Mouse (Mus musculus) cerebellum, postnatal 4 days (tissue): ENCODE data around the gene Vil1.
"Not testable (repeated sequence)": the region's sequence is repeated elsewhere in the genome, so short reads cannot be mapped to it uniquely, and the experiment has no call there.

Experiments
- DNase-seq, 2 experiments: peaks; one replicate each; pipeline ENCODE4 v3.0.0; 2022; ENCODE audit warnings: low spot score in 2 of 2, mixed read lengths in 1 of 2

Gene Vil1

DNA sequence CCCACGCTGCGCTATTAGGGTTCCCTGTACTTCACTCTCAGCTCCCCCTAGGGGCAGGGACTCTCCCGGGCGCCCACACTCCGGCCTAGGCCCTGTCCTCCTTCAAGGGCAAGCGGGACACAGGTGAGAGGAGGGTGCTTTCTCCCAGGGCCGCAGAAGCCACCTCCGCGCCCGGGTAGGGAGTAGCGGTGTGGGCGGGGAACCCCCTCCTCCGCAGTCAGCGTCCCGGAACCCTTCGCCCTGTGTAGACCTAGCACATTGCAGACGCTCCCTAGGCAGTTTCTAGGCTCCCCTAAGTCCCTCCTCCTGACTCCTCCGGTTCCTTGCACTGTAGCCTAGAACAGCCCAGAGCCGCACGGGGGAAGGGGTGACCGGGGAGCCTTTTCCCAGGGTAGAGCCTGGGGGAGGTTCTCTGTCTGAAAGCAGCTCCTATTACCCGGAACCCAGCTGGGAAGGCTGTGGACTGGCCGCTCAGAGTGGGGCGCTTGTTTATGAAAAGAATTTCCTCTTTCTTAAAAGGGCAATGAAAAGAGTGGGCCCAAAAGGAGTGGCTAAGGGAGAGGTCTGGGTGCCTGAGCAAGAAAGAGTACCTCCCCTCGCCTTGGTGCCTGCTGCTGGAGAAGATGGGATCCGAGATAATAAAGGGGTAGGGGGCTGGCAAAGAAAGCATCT, 22.3 kb upstream of the Vil1 start:
- peak; percentile 77 to 81 for DNase-seq

DNA sequence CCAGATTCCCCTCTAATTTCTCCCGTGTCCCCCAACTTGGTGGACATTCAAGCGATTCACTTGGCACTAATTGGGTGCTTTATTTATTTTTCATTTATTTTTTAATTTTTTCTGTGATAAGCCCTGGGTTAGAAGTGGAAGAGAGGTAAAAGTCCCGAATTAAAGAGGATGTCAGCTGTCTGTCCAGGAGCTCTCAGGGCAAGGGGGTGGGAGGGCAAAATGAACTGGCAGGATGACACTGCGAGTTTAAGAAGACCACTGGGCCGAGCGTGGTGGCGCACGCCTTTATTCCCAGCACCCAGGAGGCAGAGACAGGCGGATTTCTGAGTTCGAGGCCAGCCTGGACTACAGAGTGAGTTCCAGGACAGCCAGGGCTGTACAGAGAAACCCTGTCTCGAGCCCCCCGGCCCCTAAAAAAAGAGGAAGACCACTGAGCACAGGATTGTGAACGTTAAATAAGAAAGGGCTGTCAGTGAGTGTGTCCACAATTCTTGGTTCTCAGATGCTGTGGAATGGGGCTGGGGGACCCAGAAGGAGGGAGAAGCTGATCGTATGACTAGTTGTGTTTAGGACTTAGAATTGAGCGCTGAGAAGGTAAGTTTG, 21.7 kb upstream of the Vil1 start:
- no peak for DNase-seq

DNA sequence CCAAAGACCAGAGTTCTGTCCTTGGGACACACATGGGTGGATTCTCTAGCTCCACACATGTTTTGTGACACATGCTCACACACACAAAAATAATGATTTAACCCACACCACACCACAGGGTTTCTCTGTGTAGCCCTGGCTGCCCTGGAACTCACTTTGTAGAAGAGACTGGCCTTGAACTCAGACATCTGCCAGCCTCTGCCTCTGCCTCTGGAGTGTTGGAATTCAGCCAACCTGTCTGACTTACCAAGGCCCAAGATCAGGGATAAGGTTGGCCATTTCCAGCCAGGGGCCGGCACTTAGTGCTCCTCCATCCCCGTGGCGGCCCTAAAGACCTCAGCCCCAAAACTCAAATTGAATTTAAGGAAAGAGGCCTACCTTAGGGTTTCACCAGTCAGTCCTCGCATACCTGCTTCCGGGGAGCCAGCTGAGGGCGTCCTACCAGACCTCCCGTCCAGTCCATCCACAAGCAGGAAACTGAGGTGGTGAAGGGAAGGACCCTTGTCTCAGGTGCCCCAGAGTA, 20.7 kb upstream of the Vil1 start:
- no peak for DNase-seq

DNA sequence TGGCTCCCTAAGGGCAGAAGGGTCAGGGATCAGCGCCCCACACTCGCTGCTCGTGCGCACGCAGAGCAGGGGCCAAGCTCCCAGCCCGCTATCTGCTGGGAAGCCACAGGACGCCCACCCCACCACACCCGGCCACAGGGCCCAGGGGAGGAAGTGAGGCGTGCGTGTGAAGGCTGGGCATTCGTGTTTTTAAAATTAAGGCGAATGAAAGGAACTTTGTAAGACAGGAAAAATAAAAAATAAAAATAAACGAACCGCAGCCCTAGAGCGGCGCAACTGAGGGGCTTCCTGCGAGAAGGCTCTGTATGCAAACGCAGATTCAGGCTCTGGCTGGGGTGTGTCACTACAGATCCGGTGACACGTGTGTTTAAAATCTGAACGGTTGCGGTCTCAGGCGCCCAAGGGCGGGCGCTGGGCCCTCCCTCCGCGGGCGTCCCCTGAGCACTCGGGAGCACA, 19.3 kb upstream of the Vil1 start:
- no peak for DNase-seq

DNA sequence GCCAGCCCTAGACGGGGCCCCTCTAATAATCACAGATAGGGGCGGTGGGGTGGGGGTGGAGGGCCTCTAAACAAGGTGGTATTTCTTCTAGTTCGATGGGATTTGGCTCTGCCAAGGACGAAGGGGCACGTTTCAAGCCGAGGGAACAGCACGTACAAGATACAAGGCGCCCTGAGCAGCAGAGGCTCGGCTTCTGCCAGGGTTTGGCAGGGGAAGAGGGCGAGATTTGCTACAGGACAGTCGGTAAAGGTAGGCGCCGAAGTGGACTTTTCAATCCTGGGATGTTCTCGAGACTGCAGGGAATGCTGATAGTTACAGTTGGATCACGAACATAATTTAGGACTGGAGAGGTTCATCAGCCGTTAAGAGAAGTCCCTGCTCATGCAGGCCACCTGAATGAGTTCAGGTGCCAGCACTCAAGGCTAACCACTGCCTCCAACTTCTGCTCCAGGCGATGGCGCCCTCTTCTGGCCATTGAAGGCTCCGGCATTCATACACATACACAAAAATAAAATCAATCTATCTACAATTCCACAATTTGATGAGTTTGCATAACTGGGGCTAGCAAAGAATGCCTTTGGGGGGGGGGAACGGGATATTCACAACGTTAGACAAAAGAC, 18.8 kb upstream of the Vil1 start:
- peak in 1 of 2 experiments; percentile 41 for DNase-seq

DNA sequence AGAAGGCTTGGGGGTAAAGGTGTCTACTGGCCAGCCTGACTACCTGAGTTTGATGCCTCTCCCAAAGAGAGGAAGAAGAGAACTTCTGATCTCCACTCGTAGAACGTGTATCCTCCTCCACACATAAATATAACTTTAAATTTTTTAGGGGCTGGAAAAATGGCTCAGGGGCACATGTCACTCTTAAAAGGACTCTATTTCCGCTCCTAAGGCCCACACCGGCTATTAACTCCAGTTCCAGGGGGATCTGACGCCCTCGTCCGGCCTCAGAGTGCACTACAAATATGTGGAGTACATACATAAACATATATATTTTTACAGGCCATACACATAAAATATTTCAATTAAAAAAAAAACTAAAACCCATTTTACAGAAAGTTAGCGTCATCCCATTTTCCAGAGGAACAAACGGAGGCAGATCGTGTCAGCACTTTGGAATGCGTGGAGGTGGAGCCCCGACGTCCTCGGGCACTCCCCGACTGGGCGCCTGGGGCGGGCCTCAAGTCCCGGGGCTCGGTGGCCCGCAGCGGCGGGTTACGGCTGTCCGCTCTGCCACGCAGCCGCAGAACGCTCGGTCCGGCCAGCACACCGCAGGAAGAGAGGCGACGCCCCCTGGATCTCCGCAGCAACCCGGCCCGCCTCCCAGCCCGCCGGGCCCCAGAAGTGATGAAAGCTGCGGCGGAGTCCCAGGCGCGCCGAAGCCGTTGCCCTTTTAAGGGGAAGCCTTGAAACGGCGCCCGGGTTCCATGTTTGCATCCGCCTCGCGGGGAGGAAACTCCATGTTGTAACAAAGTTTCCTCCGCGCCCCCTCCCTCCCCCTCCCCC, 18.0 kb upstream of the Vil1 start, which contains the start of gene Ctdsp1:
Ctdsp1 (plus strand) TSS at position 586 of the 825 bp plus-strand sequence.
- peak; percentile 86 to 91 for DNase-seq

DNA sequence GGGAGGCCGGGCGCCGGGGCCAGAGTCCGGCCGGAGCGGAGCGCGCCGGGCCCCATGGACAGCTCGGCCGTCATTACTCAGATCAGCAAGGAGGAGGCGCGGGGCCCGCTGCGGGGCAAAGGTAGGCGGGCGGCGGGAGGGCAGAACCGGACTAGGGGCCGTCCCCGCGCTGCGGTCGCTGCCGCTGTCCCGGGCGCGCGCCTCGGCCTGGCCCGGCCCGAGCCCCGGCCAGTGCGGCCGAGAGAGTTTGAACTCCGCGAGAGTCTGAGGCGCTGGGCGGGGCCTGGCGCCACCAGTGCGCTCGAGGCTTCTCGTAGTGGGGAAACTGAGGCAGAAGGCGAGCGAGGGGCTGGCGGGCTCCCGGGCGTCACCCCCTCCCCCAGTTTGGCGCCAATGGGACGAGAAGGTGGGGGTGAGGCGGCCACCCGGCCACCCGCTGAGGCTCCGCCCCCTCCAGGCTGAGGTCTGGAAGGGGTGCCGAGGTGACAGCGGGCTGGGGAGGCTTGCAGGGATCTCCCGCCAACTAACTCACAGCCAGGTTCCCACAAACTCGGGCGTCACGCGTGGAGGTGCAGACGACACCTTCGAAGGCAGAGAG, 17.2 kb upstream of the Vil1 start:
- DNase-seq: peak in 1 of 2 experiments; percentile 52

DNA sequence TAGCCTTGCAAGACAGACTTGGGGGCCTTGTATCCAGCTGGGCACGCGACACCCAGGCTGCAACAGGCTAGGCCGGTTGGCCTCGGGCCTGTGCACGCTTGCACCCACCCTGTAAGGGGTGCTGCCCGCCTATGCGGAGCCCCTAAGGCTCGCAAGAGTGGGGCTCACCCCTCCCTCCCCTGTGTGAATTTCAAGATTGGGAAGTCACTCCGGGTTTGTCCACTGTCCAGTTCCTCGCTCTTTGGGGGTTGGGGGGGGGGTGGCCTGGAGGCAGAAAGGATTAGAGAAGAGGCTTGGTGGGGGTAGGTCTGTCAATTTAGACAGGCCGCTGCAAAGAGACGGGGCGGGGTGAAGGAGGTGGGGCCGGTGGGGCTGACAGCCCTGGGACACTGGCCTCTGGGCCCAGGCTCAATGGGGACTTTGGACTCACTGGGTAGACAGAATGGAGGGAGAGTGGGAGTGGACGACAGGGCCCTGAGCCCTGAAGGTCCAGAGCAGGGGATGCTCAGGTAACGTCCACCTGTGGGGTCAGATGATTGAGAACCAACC, 16.7 kb upstream of the Vil1 start:
- no peak for DNase-seq

DNA sequence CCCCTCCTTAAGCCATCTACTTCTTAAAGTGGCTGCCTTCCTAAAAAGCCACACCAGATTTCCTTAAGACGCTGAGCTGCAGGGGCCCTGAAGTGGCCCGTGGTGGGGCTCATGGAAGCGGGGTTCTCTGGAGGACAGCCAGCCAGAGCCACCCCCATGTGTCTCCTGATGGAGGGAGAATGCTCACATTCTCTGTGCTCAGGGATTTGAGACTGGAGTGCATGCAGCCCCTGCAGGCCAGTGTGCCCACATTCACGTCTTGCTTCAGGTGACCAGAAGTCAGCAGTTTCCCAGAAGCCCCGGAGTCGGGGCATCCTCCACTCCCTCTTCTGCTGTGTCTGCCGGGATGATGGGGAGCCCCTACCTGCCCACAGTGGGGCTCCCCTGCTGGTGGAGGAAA, 16.2 kb upstream of the Vil1 start:
- no peak for DNase-seq

DNA sequence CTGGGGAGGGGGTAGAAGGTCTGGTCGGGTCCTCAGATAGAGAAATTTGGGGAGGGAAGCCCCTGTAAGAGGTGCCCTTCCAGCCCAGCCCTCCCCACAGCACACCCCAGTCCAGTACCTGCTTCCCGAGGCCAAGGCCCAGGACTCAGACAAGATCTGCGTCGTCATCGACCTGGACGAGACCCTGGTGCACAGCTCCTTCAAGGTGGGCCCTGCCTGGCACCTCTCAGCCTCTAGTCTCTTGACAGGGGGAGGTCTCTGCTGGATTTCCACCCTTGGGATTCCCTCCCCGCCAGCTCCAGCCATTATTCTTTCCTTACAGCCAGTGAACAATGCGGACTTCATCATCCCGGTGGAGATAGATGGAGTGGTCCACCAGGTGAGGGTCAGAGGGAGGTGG, 15.5 kb upstream of the Vil1 start:
- DNase-seq: no peak

DNA sequence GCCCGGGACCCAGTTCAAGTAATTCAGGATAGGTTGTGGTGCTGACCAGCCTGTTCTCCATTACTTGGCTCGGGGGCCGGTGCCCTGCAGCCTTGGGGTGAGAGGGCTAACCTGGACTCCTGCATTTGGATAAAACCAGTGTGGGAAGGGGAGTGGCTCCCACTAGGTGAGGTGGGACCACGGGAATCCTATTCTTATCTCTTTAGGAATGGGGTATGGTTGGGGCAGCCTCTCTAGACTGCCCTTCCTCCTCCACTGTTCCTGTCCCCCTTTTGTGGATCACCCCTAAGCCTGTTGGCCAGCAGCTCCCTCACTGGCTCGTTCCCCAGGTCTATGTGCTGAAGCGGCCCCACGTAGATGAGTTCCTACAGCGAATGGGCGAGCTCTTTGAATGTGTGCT, 14.9 kb upstream of the Vil1 start:
- DNase-seq: no peak

DNA sequence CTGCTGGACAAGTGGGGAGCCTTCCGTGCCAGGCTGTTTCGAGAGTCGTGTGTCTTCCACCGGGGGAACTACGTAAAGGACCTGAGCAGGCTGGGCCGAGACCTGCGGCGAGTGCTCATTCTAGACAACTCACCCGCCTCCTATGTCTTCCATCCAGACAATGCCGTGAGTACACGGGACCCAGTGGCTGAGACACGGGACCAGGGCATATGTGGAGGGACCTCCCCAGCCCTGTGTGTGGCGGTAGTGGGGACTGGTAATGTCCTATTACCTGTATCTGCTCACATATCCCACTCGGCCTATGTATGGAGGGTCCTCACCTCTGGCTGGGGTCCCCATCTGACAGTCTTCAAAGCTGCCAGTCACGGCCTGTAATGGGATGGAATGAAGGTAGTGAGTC, 14.3 kb upstream of the Vil1 start:
- DNase-seq: no peak

DNA sequence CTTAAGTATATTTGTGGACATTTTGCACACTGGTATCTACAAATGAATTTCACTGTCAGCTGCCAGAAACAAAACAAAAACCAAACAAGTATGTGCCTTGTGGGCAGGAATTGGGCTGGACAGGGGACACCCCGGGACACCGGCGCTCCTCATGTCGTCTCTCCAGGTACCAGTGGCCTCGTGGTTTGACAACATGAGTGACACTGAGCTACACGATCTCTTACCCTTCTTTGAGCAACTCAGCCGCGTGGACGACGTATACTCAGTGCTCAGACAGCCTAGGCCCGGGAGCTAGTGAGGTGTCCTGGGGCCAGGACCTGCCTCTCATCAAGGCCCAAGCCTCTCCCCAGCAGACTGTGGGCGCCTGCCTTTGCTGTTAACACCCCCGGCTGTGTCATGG, 13.9 kb upstream of the Vil1 start:
- DNase-seq: no peak

DNA sequence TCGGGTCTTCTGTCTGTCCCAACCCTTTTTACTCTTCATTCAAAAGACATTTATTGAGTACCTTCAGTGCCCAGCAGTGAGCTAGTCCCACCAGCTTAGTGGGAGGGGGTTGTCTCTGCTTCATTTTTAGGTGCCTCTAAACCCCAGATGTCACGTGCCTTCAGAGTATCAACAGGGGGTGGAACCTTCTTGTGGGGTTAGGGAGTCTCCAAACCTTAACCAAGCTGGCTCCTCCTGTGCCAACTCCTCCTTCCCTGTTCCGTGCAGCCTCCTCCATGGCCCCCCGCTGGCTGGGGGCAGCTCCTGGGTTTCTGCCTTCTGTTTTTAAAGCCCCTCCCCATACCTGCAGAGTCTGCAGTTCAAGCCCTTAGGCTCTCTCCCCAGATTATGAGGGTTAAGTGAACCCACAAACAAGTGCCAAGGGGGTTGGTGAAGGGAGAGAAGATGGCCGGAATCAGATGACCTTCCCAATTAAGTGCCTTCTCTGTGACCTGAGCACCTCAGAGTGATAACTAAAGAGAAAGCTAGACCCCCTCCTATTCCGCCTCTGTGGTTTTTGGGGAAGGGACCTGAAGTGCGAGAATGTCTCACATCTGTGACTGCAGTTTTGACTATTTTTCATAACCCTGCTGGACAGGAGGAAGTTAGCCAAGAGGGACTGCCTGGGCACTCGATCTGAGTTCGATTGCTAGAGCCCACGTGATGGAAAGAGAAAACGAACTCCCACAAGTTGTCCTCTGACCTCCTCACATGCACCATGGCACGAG, 12.5 kb upstream of the Vil1 start:
- not testable (repeated sequence) for DNase-seq

DNA sequence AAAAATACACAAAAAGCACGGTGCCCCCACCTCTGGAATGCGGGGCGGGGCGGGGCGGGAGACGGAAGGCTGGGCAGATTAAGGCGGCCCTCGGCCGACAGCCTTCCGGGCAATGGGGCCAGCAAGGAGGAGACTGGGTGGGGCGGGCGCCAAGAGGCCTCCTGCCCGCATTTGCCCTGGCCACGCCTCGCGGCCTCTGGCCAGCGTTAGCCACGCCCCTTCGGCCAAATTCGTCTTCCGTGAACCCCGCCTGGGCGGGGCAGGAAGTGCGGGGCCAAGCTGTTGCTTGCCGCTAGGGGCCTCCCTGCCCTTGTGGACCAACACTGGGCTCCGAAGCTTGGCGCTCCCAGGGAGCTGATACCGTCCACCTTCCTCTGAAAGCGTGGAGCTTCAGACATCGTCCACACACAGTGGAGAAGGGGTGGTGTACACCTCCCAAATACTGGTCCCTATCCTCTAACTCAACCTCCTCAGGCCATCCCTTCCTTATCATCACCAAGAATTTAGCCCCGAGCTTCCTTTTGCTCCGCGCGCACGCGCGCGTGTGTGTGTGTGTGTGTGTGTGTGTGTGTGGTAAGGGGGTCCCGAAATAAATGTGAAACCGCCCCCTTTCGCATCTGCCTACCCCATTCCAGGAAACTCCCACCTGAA, 11.8 kb upstream of the Vil1 start:
- DNase-seq: peak; percentile 86 to 93

DNA sequence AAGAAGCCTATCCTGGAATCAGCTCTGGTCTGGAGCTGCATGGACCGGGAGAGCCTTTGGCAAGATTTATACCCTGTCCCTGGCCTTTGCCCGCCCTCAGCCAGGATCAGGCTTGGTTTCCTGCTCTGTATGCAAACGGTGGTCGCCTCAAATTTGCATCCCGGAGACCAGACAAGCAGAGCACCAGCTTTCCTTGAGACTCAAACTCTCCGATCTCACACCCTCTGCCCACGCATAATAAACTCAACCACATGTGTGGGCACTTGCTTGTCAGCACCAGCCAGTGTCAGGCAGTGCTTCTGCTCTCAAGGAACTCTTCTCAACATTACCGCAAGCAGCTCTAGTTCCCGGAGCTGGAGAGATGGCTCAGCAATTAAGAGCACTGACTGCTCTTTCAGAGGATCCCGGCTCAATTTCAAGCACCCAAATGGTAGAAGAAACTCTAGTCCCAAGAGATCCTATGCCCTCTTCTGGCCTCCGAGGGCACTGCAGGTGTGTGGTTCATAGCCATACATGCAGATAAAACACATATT, 11.2 kb upstream of the Vil1 start:
- peak in 1 of 2 experiments; percentile 73 for DNase-seq

DNA sequence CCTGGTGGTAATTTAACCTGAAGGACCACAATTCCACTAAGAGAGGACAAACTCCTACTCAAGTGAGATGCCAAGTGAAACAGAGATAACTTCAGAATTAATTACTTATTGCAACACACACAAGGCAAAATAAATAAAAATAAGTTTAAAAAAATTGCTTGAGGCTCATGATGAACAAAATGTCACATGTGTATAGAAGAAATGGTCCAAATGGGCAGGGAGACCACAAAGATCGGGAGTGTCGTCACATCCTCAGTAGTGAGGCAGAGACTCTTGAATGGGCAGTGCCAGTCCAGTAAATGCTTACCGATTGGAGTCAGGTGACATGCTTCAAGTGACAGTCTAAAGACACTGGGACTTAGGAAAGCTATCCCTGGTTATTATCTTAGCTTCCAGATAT, 8.6 kb upstream of the Vil1 start:
- no peak for DNase-seq

DNA sequence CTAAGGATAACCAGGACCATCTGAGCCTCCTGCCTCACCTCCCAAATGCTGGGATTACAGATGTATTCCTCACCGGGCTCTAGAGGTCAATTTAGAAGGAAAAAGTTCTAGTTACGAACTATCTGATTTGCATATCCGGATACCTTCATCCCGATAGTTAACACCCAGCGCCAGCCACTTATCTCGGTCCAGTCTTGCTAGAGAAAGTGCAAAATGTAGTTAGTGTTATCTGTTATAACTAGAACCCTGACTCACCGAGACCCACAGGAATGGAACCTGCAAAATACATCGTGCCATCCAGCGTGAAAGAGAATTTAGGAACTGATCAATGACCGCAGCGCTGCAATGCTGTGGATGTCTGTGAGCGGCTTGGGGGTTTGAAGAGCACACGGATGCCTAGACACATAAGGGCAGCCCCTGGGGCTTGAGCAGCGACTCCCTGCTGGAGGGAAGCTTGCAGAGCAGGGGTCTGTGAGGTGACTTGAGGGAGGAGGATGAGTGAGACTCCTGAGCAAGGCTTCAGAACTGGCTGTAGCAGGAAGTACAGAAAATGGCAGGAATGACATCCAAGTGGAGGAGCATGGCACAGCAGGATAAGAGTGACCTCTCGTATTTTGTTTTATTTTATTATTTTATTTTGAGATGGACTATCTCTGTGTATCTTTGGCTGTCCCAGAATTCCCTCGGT, 8.0 kb upstream of the Vil1 start:
- no peak for DNase-seq

DNA sequence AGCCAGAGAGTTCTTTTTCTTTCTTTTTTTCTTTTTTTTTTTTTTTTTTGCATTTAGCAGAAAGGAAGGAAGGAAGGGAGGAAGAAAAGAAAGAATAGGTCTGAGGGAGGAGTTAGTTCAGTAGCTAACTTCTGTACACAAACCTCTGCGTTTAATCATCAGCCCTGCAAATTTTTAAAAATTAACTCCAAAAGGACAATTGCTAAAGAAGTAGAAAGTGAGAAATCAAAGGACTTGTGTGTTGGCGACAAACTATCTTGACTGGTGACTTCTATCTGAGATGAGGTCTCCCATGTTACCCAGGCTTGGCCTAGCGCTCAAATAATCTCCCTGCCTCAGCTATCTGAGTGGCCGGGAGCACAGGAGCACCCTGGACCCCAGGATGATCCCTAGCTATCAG, 5.0 kb upstream of the Vil1 start:
- no peak for DNase-seq
